Mouse (Mus musculus) ES-Bruce4 (cell line): ENCODE measurements around the gene Dab2ip.

Source experiments
- CTCF ChIP-seq: IDR thresholded peaks from one replicate; pipeline ENCODE4 v1.8.1; 2011; ENCODE audit warnings: low read depth, low read length
- EP300 ChIP-seq: IDR thresholded peaks from 2 replicates; pipeline ENCODE4 v1.6.1; 2011; ENCODE audit warnings: low read depth, low read length; ENCODE audit not compliant: insufficient read depth

GRCm38 (mm10) chr2:35670300-35670699 is 112.2 kb downstream of the Dab2ip start:
- no peak for TF ChIP-seq CTCF
- no peak for TF ChIP-seq EP300
